Mouse (Mus musculus) lung, embryonic 15.5 days (tissue): ENCODE measurements around the gene Nr1i3. TPM values are rescaled to one million over a fixed set of nuclear protein-coding genes. Genes with fewer than 3 reads are reported as not detected.

Source experiments
- ATAC-seq: fragments of 200-750 bp; cut with Nextera tagmentation; 2 replicates; pipeline ENCODE4 v1.8.0; 2017; ENCODE audit warnings: moderate number of reproducible peaks, borderline replicate concordance; ENCODE audit not compliant: low FRiP score, low TSS enrichment; ENCODE audit errors: extremely low read depth
- H3K27ac ChIP-seq: fragments of 300-500 bp; sonication (generic); 2 replicates; pipeline ENCODE4 v1.5.1; 2015; ENCODE audit warnings: moderate library complexity, mild to moderate bottlenecking, inconsistent platforms
- H3K27me3 ChIP-seq: fragments of 300-500 bp; sonication (generic); 2 replicates; pipeline ENCODE4 v1.6.1; 2015; ENCODE audit warnings: inconsistent platforms
- H3K36me3 ChIP-seq: fragments of 300-500 bp; sonication (generic); 2 replicates; pipeline ENCODE4 v1.6.1; 2015; ENCODE audit warnings: inconsistent platforms
- H3K4me1 ChIP-seq: fragments of 300-500 bp; sonication (generic); 2 replicates; pipeline ENCODE4 v1.6.1; 2015; ENCODE audit warnings: inconsistent platforms
- H3K4me2 ChIP-seq: fragments of 300-500 bp; sonication (generic); 2 replicates; pipeline ENCODE4 v1.6.1; 2015; ENCODE audit warnings: inconsistent platforms, mild to moderate bottlenecking, moderate library complexity
- H3K4me3 ChIP-seq: fragments of 300-500 bp; sonication (generic); 2 replicates; pipeline ENCODE4 v1.5.1; 2015; ENCODE audit warnings: mild to moderate bottlenecking, inconsistent platforms
- H3K9ac ChIP-seq: fragments of 300-500 bp; sonication (generic); 2 replicates; pipeline ENCODE4 v1.6.1; 2015; ENCODE audit warnings: inconsistent platforms
- H3K9me3 ChIP-seq: fragments of 300-500 bp; sonication (generic); 2 replicates; pipeline ENCODE4 v1.6.1; 2016; ENCODE audit warnings: inconsistent platforms
- WGBS: fragments of 180-500 bp; shearing (Covaris S2); methylation state at CpG from one replicate; pipeline ENCODE4 v1.1.7; 2015; 5-methylcytosine and 5-hydroxymethylcytosine counted together
- polyA plus RNA-seq: library from polyadenylated mRNA; unstranded; fragments of >200 nt; fragmentation: Nextera tagmentation; extraction: Ambion mirVana; gene quantifications from 2 replicates; pipeline ENCODE4 v1.2.1, GENCODE M21; 2015

The Nr1i3 gene
- 0.20 and 0.33 TPM in 2 replicates for polyA plus RNA-seq

DNA sequence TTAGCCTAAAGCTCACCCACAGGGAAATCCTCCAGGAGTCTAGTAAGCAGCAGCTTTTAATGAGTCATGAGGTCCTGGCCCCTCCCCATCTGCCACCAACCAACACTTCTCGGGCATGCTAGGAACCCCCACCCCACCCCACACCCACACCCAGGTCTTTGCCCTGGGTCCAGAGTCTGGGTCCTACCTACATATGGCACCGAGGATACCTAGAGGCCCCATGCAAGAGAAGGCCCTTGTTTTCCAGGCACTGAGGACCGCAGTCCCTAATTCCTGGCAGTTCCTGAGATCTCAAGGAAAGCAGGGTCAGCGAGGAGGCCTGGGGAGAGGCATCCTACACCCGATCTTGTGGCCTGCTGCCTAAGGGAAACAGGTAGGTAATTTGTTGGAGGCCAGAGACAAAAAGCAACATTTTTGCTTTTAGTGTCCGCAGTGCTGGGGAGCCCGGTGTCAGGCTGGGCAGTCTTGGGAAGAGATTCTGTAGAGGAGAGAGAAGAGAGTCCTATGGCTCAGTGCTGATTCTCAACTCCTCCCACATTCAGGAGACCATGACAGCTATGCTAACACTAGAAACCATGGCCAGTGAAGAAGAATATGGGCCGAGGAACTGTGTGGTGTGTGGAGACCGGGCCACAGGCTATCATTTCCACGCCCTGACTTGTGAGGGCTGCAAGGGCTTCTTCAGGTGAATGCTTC lies at the start of gene Nr1i3:
Gene Nr1i3 (plus strand): TSS at position 170 of the 696 bp plus-strand sequence.
- H3K9me3 ChIP-seq: no peaks in the 10 kb centered on the region
- H3K4me3 ChIP-seq: no peak within 1 kb of the TSS
- no peak within 1 kb of the TSS for H3K4me2 ChIP-seq
- WGBS: 65% methylated on average over 10 of the region's 10 CpGs
- H3K9ac ChIP-seq: no peak within 1 kb of the TSS
- no peak for ATAC-seq
- no peaks in the 10 kb centered on the region for H3K27me3 ChIP-seq
- no peak within 1 kb of the TSS for H3K27ac ChIP-seq
- H3K4me1 ChIP-seq: no peaks in the 10 kb centered on the region
- H3K36me3 ChIP-seq: no peaks in the 10 kb centered on the region

DNA sequence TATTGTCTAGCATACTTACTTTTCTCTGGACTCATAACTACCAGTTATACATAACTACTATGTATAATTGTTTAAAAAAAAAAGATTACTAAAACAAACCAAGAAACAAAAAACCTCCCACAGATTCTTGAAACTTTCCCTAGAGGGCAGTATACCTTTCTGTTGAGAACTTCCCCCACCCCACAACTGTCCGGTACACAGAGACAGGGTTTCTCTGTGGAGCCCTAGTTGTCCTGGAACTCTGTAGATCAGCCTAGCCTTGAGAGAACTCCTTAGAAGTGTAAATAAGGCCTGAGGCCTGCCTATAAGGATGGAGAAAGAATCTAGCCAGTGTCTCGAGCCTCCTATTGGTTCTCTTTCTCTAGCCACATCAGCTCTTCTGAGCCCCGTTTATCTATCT lies 49.5 kb upstream of the Nr1i3 start:
- H3K27me3 ChIP-seq: peaks cover 2% of the 10 kb centered on the region; the same call in 1 of the 2 replicates
- H3K36me3 ChIP-seq: no peaks in the 10 kb centered on the region
- no peak overlapping the region for H3K9ac ChIP-seq
- no peaks in the 10 kb centered on the region for H3K9me3 ChIP-seq
- no peak overlapping the region for H3K4me2 ChIP-seq
- H3K27ac ChIP-seq: no peak overlapping the region
- WGBS: 36% methylated on average over 3 of the region's 3 CpGs
- H3K4me1 ChIP-seq: 0 out of 2 replicates have a peak, but pooled peaks cover 8% of the 10 kb centered on the region
- no peak for ATAC-seq
- H3K4me3 ChIP-seq: no peak overlapping the region

DNA sequence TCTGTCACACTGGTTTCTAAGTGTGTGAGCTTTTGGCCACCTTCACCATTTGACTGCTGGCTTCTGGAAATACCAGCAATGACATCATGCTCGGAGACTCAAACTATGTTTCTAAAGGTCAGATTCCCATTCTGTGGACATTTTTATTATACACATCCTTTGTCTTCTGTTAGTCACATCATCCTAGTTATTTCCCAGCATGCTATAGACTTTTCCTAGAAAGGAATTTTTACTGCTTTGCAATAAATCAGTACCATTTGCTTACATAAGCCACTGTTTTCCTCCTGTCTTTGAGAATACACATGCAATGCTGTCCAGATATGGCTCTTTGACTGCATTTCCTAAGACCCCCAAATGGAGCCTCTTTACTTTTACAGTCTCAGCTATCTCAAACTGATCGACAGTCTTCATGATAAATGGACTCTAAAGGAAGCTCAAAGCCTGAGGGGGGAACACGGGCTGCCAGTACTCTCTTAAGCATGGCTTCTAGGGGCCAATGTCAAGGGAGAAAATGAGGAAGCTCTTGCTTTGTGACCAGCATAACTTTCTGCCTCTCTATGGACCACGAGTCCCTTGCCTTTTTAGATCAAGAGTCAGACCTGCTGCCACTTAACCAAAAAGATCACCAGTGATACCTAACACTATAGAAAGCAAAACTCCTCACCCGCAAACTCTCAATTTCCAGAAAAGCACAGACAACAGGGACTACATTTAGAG lies 48.0 kb upstream of the Nr1i3 start:
- Histone ChIP-seq H3K4me1 (no peaks in the 10 kb centered on the region), H3K27ac (no peak overlapping the region)
- no peak for ATAC-seq

DNA sequence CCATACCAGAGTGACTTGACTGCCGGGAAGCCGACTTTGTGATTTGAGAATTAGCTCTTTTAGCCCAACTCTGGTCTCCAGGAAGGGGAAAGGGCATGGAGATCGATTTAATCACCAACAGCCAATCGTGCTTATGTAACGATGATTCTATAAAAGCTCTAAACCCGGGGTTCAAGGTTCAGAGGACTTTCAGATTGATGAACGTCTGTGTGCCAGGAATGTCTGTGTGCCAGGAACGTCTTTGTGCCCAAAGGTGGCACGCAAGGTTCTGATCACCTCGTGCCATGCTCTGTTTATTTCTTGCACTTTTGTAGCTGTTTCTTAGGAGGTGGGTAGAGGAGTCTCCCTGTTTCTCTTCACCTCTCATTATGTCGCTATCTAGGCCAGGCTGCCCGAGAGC lies 44.9 kb upstream of the Nr1i3 start:
- 80% methylated on average over 12 of the region's 12 CpGs for WGBS
- H3K4me1 ChIP-seq: no peaks in the 10 kb centered on the region
- H3K27ac ChIP-seq: no peak overlapping the region
- no peak overlapping the region for H3K4me3 ChIP-seq
- no peak for ATAC-seq
- no peaks in the 10 kb centered on the region for H3K9me3 ChIP-seq
- no peak overlapping the region for H3K4me2 ChIP-seq
- no peaks in the 10 kb centered on the region for H3K36me3 ChIP-seq
- no peaks in the 10 kb centered on the region for H3K27me3 ChIP-seq
- no peak overlapping the region for H3K9ac ChIP-seq

More for the DNA sequence above, 48.0 kb upstream of the Nr1i3 start:
- no peak overlapping the region for H3K4me2 ChIP-seq
- H3K4me3 ChIP-seq: no peak overlapping the region
- no peaks in the 10 kb centered on the region for H3K9me3 ChIP-seq
- no peaks in the 10 kb centered on the region for H3K27me3 ChIP-seq
- H3K36me3 ChIP-seq: no peaks in the 10 kb centered on the region
- no peak overlapping the region for H3K9ac ChIP-seq
- 58% methylated on average over 5 of the region's 5 CpGs for WGBS

DNA sequence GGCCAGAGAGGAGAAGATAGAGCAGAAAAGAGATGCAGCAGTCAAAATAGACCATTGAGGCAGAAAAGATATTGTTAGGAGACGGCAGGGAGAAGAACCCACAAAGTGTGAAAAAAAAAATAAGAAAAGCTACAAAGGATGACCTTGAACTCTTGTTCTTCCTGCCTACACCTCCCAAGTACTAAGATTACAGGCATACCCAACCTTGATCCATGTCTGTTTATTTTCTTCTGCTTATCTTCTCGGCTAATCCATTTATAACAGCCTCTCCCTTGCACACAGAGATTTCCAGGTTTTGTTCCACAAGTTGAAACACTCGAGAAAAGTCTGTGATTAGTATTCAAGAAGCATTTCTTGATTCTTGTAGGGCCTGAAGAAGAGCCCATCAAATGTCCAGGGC lies 43.9 kb upstream of the Nr1i3 start:
- WGBS: 22% methylated on average over 3 of the region's 3 CpGs
- no peak overlapping the region for H3K9ac ChIP-seq
- H3K27me3 ChIP-seq: no peaks in the 10 kb centered on the region
- no peak for ATAC-seq
- no peak overlapping the region for H3K4me3 ChIP-seq
- H3K4me2 ChIP-seq: no peak overlapping the region
- H3K27ac ChIP-seq: 0 out of 2 replicates have a peak overlapping the region, but pooled peaks have one; percentile 37
- H3K9me3 ChIP-seq: no peaks in the 10 kb centered on the region
- no peaks in the 10 kb centered on the region for H3K4me1 ChIP-seq
- no peaks in the 10 kb centered on the region for H3K36me3 ChIP-seq

DNA sequence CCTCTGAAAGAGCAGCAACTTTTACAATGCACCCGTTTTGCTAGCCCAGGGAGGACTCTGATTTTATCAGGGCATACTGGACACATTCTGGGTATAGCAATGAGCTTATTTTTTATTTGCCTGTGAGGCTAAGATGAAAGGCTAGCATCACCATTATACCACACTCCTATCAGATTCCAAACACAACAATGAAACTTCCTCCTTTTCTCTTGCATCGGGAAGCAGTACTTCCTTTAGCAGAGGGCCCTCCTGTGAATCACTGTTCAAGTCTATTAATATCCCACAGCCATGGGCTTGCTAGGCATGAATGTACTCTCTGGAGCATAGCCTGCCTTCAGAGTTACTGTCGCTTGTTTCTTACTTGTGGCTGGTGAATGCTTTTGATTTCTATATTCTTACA lies 42.6 kb upstream of the Nr1i3 start:
- Histone ChIP-seq H3K4me3 (no peak overlapping the region), H3K4me1 (no peaks in the 10 kb centered on the region), H3K36me3 (no peaks in the 10 kb centered on the region), H3K27me3 (no peaks in the 10 kb centered on the region), H3K9ac (no peak overlapping the region), H3K4me2 (no peak overlapping the region), H3K9me3 (no peaks in the 10 kb centered on the region), H3K27ac (peak overlapping the region; percentile 78)
- WGBS: 45% methylated on average over 3 of the region's 3 CpGs
- peak; percentile 59 for ATAC-seq

DNA sequence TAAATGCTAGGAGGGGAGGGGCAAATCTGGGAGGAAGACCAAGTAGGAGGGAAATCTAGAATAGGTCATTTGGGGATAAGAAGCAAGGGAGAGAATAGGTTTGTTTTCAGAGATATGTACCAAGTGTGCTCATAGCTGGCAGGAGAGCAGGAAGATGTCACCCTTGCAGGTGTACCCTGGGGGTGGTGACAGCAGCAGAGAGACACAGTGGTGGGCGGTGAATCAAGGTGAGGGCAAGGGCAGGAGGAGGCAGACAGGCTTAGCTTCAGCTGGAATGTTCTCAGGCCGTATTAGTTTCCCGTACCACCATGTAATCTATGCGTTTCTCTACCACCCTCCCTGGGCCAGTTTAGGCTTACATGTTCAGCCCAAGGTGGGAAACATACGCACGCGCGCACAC lies 41.0 kb upstream of the Nr1i3 start:
- 93% methylated on average over 8 of the region's 8 CpGs for WGBS
- Histone ChIP-seq H3K9me3 (no peaks in the 10 kb centered on the region), H3K4me2 (no peak overlapping the region)

DNA sequence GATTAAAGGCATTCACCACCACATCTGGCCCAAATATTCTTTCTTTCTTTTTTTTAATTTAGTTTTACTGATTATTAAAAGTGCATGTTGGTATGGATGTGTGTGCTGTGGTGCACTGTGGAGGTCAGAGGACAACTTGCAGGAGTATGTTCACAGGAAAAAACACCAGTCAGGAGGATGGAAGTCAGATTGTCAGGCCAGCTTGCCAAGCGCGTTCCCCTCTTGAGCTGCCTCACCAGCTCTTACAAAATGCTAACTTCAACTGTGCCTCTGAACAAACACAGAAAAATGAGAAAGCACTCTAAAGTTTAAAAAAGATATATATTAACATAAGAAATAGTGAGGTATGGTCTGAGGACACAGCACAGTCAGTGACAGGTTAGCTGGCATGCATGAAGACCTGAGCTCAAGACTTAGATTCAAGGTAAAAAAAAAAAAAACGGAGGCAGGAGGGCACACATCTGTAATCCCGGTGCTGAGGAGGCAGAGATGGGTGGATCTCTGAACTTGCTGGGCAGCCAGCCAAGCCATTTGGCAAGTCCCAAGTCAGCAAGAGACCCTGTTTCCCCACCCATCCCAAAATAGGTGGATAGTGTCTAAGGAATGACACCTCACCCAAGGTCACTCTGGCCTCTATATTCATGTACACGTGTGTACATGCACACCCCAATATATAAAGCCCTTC lies 34.1 kb upstream of the Nr1i3 start:
- no peak for ATAC-seq
- no peak overlapping the region for H3K9ac ChIP-seq
- H3K4me3 ChIP-seq: no peak overlapping the region
- 52% methylated on average over 5 of the region's 5 CpGs for WGBS
- H3K4me2 ChIP-seq: no peak overlapping the region
- H3K9me3 ChIP-seq: no peaks in the 10 kb centered on the region
- no peaks in the 10 kb centered on the region for H3K27me3 ChIP-seq
- no peak overlapping the region for H3K27ac ChIP-seq
- no peaks in the 10 kb centered on the region for H3K36me3 ChIP-seq
- H3K4me1 ChIP-seq: peaks cover 3% of the 10 kb centered on the region; the same call in 1 of the 2 replicates

More for the DNA sequence above, 41.0 kb upstream of the Nr1i3 start:
- Histone ChIP-seq H3K4me3 (no peak overlapping the region), H3K4me1 (no peaks in the 10 kb centered on the region), H3K9ac (no peak overlapping the region), H3K36me3 (no peaks in the 10 kb centered on the region), H3K27me3 (no peaks in the 10 kb centered on the region), H3K27ac (no peak overlapping the region)
- no peak for ATAC-seq

DNA sequence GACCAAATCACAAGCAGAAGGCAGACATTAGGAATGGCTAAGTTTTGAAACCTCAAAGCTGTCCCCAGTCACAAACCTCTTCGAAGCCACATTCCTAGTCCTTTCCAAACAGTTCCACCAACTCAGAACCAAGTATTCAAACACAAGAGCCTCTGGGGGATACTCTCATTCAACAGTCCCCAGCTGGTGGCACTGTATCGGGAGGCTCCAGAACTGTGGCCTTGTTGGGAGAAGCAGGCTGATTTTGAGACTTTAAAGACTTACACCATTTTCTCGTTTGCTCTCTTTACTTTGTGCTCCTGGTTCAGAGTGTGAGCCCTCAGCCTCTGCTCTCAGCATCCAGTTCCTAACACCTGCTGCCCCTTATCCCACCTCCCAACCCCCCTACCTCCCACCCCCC lies 30.7 kb upstream of the Nr1i3 start:
- H3K4me2 ChIP-seq: no peak overlapping the region
- H3K27me3 ChIP-seq: no peaks in the 10 kb centered on the region
- H3K27ac ChIP-seq: no peak overlapping the region
- H3K36me3 ChIP-seq: no peaks in the 10 kb centered on the region
- no peaks in the 10 kb centered on the region for H3K9me3 ChIP-seq
- ATAC-seq: no peak
- 77% methylated on average over 3 of the region's 3 CpGs for WGBS
- H3K9ac ChIP-seq: no peak overlapping the region
- peaks cover 3% of the 10 kb centered on the region; the same call in 1 of the 2 replicates for H3K4me1 ChIP-seq
- H3K4me3 ChIP-seq: no peak overlapping the region

DNA sequence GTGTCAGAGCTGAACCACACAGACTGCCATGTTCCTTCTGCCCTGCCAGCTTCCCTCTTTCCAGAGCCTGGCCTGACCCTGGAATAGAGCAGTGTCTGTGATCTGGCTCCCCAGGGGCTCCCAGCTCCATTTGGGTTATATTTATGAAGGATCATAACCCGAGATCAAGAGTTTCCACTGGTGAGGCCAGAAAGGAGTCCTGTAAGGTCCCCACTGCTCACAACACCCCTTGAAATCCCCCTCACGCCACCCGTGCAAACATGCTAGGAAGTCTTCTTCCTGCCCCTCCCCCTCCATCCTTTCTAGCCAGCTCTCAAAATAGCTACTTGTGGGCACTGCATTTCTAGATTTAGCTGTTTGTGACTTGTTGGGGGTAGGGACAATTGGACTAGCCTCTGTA lies 30.1 kb upstream of the Nr1i3 start:
- Histone ChIP-seq H3K9ac (no peak overlapping the region), H3K27ac (no peak overlapping the region), H3K27me3 (no peaks in the 10 kb centered on the region), H3K36me3 (no peaks in the 10 kb centered on the region), H3K4me2 (no peak overlapping the region), H3K4me1 (peaks cover 3% of the 10 kb centered on the region; the same call in 1 of the 2 replicates), H3K9me3 (no peaks in the 10 kb centered on the region), H3K4me3 (no peak overlapping the region)
- ATAC-seq: no peak
- WGBS: 29% methylated on average over 3 of the region's 3 CpGs

DNA sequence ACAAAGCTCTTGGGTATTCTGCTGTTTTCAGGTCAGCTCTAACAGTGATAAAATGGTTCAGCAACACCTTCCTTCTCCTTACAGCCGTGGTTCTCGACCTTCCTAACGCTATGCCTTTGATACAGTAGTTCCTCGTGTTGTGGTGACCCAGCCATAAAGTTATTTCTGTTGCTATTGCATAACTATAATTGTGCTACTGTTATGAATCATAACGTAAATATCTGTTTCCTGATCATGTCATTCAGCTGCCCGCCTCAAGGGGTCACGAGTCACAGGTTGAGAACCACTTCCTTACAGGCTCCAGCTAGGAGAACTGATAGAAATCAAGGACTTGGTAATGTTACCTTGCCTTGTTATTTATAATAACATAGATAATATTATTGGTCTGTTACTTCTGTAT lies 29.5 kb upstream of the Nr1i3 start:
- 54% methylated on average over 7 of the region's 7 CpGs for WGBS
- H3K9ac ChIP-seq: no peak overlapping the region
- no peaks in the 10 kb centered on the region for H3K9me3 ChIP-seq
- H3K4me1 ChIP-seq: peaks cover 8% of the 10 kb centered on the region
- ATAC-seq: no peak
- peak overlapping the region; percentile 26; the same call in 1 of the 2 replicates for H3K27ac ChIP-seq
- no peak overlapping the region for H3K4me2 ChIP-seq
- H3K4me3 ChIP-seq: no peak overlapping the region
- no peaks in the 10 kb centered on the region for H3K36me3 ChIP-seq
- no peaks in the 10 kb centered on the region for H3K27me3 ChIP-seq

DNA sequence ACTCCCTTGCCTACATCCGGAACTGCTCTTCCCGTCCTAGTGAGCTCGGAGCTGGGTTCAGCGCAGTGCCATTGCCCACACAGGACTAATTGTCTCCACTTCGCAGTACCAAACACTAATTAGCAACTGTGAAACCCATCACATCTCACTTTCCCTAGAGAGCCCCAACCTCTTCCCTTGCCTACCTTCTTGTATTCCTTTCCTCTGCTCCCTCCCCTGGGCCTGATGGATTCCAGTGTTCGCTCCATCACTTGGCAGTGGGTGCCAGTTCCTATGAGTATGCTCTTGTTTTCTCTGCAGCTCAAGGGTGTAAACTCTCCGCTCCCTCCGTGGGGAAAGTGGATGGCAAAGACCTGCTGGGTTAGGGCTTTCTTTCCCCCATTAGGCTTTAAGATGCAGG lies 28.1 kb upstream of the Nr1i3 start:
- Histone ChIP-seq H3K9ac (no peak overlapping the region), H3K4me2 (no peak overlapping the region), H3K36me3 (no peaks in the 10 kb centered on the region), H3K4me1 (peaks cover 14% of the 10 kb centered on the region), H3K27ac (no peak overlapping the region), H3K4me3 (no peak overlapping the region), H3K9me3 (no peaks in the 10 kb centered on the region), H3K27me3 (no peaks in the 10 kb centered on the region)
- WGBS: 56% methylated on average over 8 of the region's 8 CpGs
- no peak for ATAC-seq
